Mouse (Mus musculus) spleen, adult 2 months (tissue): ENCODE results near the gene Gm45521.

Experiments used
- CTCF ChIP-seq: fragments of 200-500 bp; IDR thresholded peaks from 2 replicates; pipeline ENCODE4 v1.5.1; 2011; ENCODE audit warnings: mild to moderate bottlenecking, inconsistent platforms; ENCODE audit not compliant: insufficient read depth, insufficient read length, insufficient replicate concordance; ENCODE audit errors: extremely low read depth
- POLR2A ChIP-seq: fragments of 200-500 bp; IDR thresholded peaks from 2 replicates; pipeline ENCODE4 v1.6.1; 2011; ENCODE audit warnings: low read depth, low read length, inconsistent platforms

DNA sequence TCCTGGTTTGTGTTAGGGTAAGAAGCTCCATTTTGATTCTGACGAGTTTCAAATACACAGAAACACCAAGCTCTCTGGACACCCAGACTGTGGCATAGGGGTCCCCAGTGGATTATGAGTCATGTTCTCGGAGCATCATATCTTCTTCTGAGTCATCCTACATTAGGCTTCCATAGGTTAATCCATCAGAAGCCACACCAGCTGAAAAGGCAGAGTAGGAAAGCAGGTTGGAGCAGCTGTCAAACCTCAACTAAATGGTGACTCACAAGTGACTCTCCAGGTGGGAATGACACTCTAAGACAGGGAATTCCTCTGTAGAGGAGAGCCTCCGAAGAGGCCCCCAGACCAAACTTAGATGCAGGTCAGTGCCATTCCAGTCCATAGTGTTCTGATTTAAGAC lies 41.9 kb downstream of the Gm45521 start:
- no peak for TF ChIP-seq CTCF
- no peak for TF ChIP-seq POLR2A
